ENCODE assay signal across 12 mouse cellular contexts in genomic region chr1:164135960-164136359, GRCm38 (mm10). TPM values are rescaled to one million over a fixed set of nuclear protein-coding genes. Genes with fewer than 3 reads are reported as not detected.
DNase-seq lines count a peak whose midpoint lies in the region; ATAC-seq lines count a peak whose summit lies in the region.
"Had no signal": no experiment of that assay in that cellular context is flagged by ENCODE, and none has a peak within 500 bp of the region (broad histone marks: within the 10 kb centered on the region; RNA-seq: fewer than 3 reads in every experiment).

No protein-coding gene starts in this region.

- no peak overlapping the region for H3K4me2 ChIP-seq in forebrain, embryonic 11.5 days (ENCODE audit: low read depth, low read length, severe bottlenecking)
- no peak overlapping the region for H3K4me2 ChIP-seq in hindbrain, embryonic 16.5 days (ENCODE audit: low read length)
- H3K4me2 ChIP-seq: heart, embryonic 15.5 days; limb, embryonic 13.5 days had no signal

- H3K27me3 ChIP-seq in forebrain, embryonic 11.5 days (ENCODE audit: control insufficient read depth, insufficient read depth, low read length): no peaks in the 10 kb centered on the region
- no peaks in the 10 kb centered on the region for H3K27me3 ChIP-seq in hindbrain, embryonic 16.5 days (replicated peaks; ENCODE audit: control insufficient read depth, insufficient read depth, low read length)
- H3K27me3 ChIP-seq: heart, embryonic 15.5 days; limb, embryonic 13.5 days had no signal

- 86% methylated on average over 11 of the region's 11 CpGs for WGBS in forebrain, embryonic 11.5 days
- WGBS in hindbrain, embryonic 16.5 days: 83% methylated on average over 11 of the region's 11 CpGs

- no peaks in the 10 kb centered on the region for H3K4me1 ChIP-seq in forebrain, embryonic 11.5 days (replicated peaks; ENCODE audit: control insufficient read depth, insufficient read depth, low read length)
- no peaks in the 10 kb centered on the region for H3K4me1 ChIP-seq in hindbrain, embryonic 16.5 days (ENCODE audit: control insufficient read depth, insufficient read depth, low read depth, low read length)
- H3K4me1 ChIP-seq: heart, embryonic 15.5 days; limb, embryonic 13.5 days had no signal

- peak; percentile 80 to 81 for DNase-seq in CD8-positive naive resting alpha-beta T cell, adult 2 months (ENCODE audit: low read depth in 2 of 2, low spot score in 2 of 2)
- peak; percentile 62 for DNase-seq in thymus, postnatal 0 days (ENCODE audit: low spot score)
- DNase-seq in urinary bladder, postnatal 25 days (ENCODE audit: low spot score): no peak
- DNase-seq in forebrain, embryonic 11.5 days (ENCODE audit: low spot score): no peak
- DNase-seq: kidney, postnatal 14 days; right cerebral cortex, adult 18-20 months had no signal

- H3K27ac ChIP-seq in forebrain, embryonic 11.5 days (ENCODE audit: low read depth, low read length): no peak overlapping the region
- no peak overlapping the region for H3K27ac ChIP-seq in hindbrain, embryonic 16.5 days (ENCODE audit: low read depth, low read length)
- H3K27ac ChIP-seq: heart, embryonic 15.5 days; limb, embryonic 13.5 days had no signal

- no peaks in the 10 kb centered on the region for H3K36me3 ChIP-seq in forebrain, embryonic 11.5 days (ENCODE audit: control insufficient read depth, insufficient read depth, low read length)
- no peaks in the 10 kb centered on the region for H3K36me3 ChIP-seq in hindbrain, embryonic 16.5 days (ENCODE audit: control insufficient read depth, insufficient read depth, low read length)
- H3K36me3 ChIP-seq: heart, embryonic 15.5 days; limb, embryonic 13.5 days had no signal

- H3K9ac ChIP-seq in forebrain, embryonic 11.5 days (ENCODE audit: low read length): no peak overlapping the region
- no peak overlapping the region for H3K9ac ChIP-seq in hindbrain, embryonic 16.5 days (ENCODE audit: low read depth, low read length)
- H3K9ac ChIP-seq: heart, embryonic 15.5 days; limb, embryonic 13.5 days had no signal

- no peaks in the 10 kb centered on the region for H3K9me3 ChIP-seq in forebrain, embryonic 11.5 days (ENCODE audit: control insufficient read depth, low read length)
- no peaks in the 10 kb centered on the region for H3K9me3 ChIP-seq in hindbrain, embryonic 16.5 days (ENCODE audit: control insufficient read depth, low read length)
- H3K9me3 ChIP-seq: heart, embryonic 15.5 days; limb, embryonic 13.5 days had no signal

- H3K4me3 ChIP-seq in forebrain, embryonic 11.5 days (ENCODE audit: low read depth, low read length): no peak overlapping the region
- no peak overlapping the region for H3K4me3 ChIP-seq in hindbrain, embryonic 16.5 days (ENCODE audit: low read length)
- H3K4me3 ChIP-seq: heart, embryonic 15.5 days; limb, embryonic 13.5 days had no signal

- peak; percentile 72 for ATAC-seq in inflammation-experienced regulatory T-cells, adult 6 months
- ATAC-seq in megakaryocyte, adult 5-6 weeks (ENCODE audit: poor library complexity, severe bottlenecking): peak; percentile 68
- ATAC-seq in forebrain, embryonic 11.5 days (replicated peaks; ENCODE audit: low FRiP score): no peak
- ATAC-seq in hindbrain, embryonic 16.5 days: no peak

RNA-seq across cellular contexts. Expression of gene F5, which starts 15.7 kb away (rescaled TPM):
- polyA plus RNA-seq in inflammation-experienced regulatory T-cells, adult 6 months (2017; shearing (Covaris generic)): not detected
- total RNA-seq in megakaryocyte, adult 5-6 weeks (2015): 40.5 and 46.2 TPM in 2 replicates
- total RNA-seq in megakaryocyte, adult 5-6 weeks (2017): 29.2 and 38.5 TPM in 2 replicates
- 0.07 and 0.09 TPM in 2 replicates for polyA plus RNA-seq in thymus, postnatal 0 days (2015; fragmentation: Nextera tagmentation; extraction: Ambion mirVana)
- 0.19 and 0.43 TPM in 2 replicates for polyA plus RNA-seq in forebrain, embryonic 11.5 days (2014; fragmentation: Nextera tagmentation; extraction: Ambion mirVana)
- polyA plus RNA-seq in hindbrain, embryonic 16.5 days (2015; fragmentation: Nextera tagmentation; extraction: Ambion mirVana): 0.09 and 0.21 TPM in 2 replicates

RNA-seq across cellular contexts. Expression of gene Selp, which starts 20.9 kb away (rescaled TPM):
- 1 to 10 TPM in 2 of 3 experiments, not detected in 1; 1.1 to 3.0 TPM for polyA plus RNA-seq in inflammation-experienced regulatory T-cells, adult 6 months (2017; shearing (Covaris generic))
- 1.4 and 2.0 TPM in 2 replicates for total RNA-seq in megakaryocyte, adult 5-6 weeks (2015)
- total RNA-seq in megakaryocyte, adult 5-6 weeks (2017): 1.3 and 2.0 TPM in 2 replicates
- 0.96 and 1.1 TPM in 2 replicates for polyA plus RNA-seq in thymus, postnatal 0 days (2015; fragmentation: Nextera tagmentation; extraction: Ambion mirVana)
- not detected in 2 replicates for polyA plus RNA-seq in forebrain, embryonic 11.5 days (2014; fragmentation: Nextera tagmentation; extraction: Ambion mirVana)
- polyA plus RNA-seq in hindbrain, embryonic 16.5 days (2015; fragmentation: Nextera tagmentation; extraction: Ambion mirVana): not detected in 2 replicates
- polyA plus RNA-seq: embryonic facial prominence, embryonic 11.5 days; limb, embryonic 13.5 days had no signal

Comparison
In these comparisons a context has a peak if more than half of its experiments do, and no peak if none do; other contexts are left out.
1. DNase-seq: peak in CD8-positive naive resting alpha-beta T cell, adult 2 months (2 of 2) and thymus, postnatal 0 days (single experiment); none in urinary bladder, postnatal 25 days (single experiment) and forebrain, embryonic 11.5 days (single experiment).
2. ATAC-seq: peak in inflammation-experienced regulatory T-cells, adult 6 months (single experiment) and megakaryocyte, adult 5-6 weeks (single experiment); none in forebrain, embryonic 11.5 days (single experiment) and hindbrain, embryonic 16.5 days (single experiment).